Mouse (Mus musculus): ENCODE data around the gene Sox6.

Sox6 gene

DNA sequence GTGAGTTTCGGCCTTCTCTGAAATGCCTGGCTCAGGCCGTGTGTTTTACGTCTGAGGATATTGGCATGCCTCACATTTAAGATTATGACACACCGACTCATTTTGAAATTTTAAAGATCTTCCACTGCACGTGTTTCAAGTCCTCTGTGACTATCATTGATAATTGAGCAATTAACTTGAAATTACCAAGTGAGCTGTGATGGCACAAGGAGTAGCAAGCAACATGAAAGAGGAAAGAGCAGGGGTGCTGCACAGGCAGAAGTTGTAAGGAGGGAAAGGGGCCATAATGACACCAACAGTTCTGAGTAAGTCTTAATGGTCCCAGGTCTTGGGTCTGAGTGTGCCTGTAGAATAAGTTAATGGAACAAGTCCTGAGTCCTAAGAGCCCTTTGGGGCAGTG lies 99.3 kb downstream of the Sox6 start:
- Histone ChIP-seq H3K27me3 (ENCODE audit: insufficient read depth, low read length) (no peaks in the 10 kb centered on the region), H3K4me1 (replicated peaks; ENCODE audit: low read depth, low read length) (no peaks in the 10 kb centered on the region), H3K4me3 (replicated peaks; ENCODE audit: low read length) (no peak overlapping the region), H3K36me3 (ENCODE audit: insufficient read depth, low read length) (no peaks in the 10 kb centered on the region), H3K9me3 (ENCODE audit: low read length) (no peaks in the 10 kb centered on the region)
- no peak for TF ChIP-seq NANOG (IDR thresholded peaks at IDR 0.05; ENCODE audit: borderline replicate concordance, low read length)

GRCm38 (mm10) chr7:115936908-115937307 lies 101.7 kb downstream of the Sox6 start:
- no peaks in the 10 kb centered on the region for H3K4me1 ChIP-seq (replicated peaks; ENCODE audit: low read depth, low read length)
- H3K4me3 ChIP-seq (replicated peaks; ENCODE audit: low read length), result no peak overlapping the region
- no peaks in the 10 kb centered on the region for H3K36me3 ChIP-seq (ENCODE audit: insufficient read depth, low read length)
- TF ChIP-seq NANOG (IDR thresholded peaks at IDR 0.05; ENCODE audit: borderline replicate concordance, low read length), result no peak
- TF ChIP-seq CTCF (conservative IDR thresholded peaks at IDR 0.05; ENCODE audit: low read length), result no peak
- no peak for TF ChIP-seq POU5F1 (IDR thresholded peaks at IDR 0.05; ENCODE audit: borderline replicate concordance, low read length)
- H3K27me3 ChIP-seq (ENCODE audit: insufficient read depth, low read length), result no peaks in the 10 kb centered on the region
- no peaks in the 10 kb centered on the region for H3K9me3 ChIP-seq (ENCODE audit: low read length)

GRCm38 (mm10) chr7:115915338-115915737 lies 123.3 kb downstream of the Sox6 start:
- TF ChIP-seq POU5F1 (IDR thresholded peaks at IDR 0.05; ENCODE audit: borderline replicate concordance, low read length) (no peak), NANOG (IDR thresholded peaks at IDR 0.05; ENCODE audit: borderline replicate concordance, low read length) (no peak), CTCF (conservative IDR thresholded peaks at IDR 0.05; ENCODE audit: low read length) (no peak)
- Histone ChIP-seq H3K4me3 (replicated peaks; ENCODE audit: low read length) (no peak overlapping the region), H3K9me3 (ENCODE audit: low read length) (no peaks in the 10 kb centered on the region), H3K36me3 (ENCODE audit: insufficient read depth, low read length) (no peaks in the 10 kb centered on the region), H3K27me3 (ENCODE audit: insufficient read depth, low read length) (no peaks in the 10 kb centered on the region), H3K4me1 (replicated peaks; ENCODE audit: low read depth, low read length) (no peaks in the 10 kb centered on the region)

- H3K27me3 ChIP-seq (ENCODE audit: insufficient read depth, low read length), result no peaks in the 10 kb centered on the region
- H3K9me3 ChIP-seq (ENCODE audit: low read length), result no peaks in the 10 kb centered on the region
- H3K36me3 ChIP-seq (ENCODE audit: insufficient read depth, low read length), result no peaks in the 10 kb centered on the region
- no peaks in the 10 kb centered on the region for H3K4me1 ChIP-seq (replicated peaks; ENCODE audit: low read depth, low read length)
- TF ChIP-seq NANOG (IDR thresholded peaks at IDR 0.05; ENCODE audit: borderline replicate concordance, low read length), result no peak
- no peak for TF ChIP-seq POU5F1 (IDR thresholded peaks at IDR 0.05; ENCODE audit: borderline replicate concordance, low read length)
- TF ChIP-seq CTCF (conservative IDR thresholded peaks at IDR 0.05; ENCODE audit: low read length), result no peak
- no peak overlapping the region for H3K4me3 ChIP-seq (replicated peaks; ENCODE audit: low read length)
These were observed 128.3 kb downstream of the Sox6 start for GRCm38 (mm10) chr7:115910313-115910712.

DNA sequence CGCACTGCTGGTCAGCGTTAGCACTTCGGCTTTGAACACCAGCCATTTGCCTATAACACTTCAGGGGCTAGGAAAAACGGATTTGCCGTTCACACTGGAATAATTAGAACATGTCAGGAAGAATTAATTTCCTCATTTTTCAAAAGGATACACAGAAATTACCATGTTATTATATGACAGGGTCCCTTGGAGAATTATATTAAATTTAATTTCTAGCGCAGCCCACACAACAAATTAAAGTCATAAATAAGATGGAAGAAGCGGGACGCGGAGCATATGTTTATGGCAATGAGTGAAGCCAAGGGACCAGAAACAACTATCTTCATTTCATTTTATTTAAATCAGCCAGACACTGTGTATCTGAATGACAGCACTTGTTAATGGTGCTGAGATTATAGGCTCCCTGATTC lies 133.8 kb downstream of the Sox6 start:
- no peaks in the 10 kb centered on the region for H3K9me3 ChIP-seq (ENCODE audit: low read length)
- no peak overlapping the region for H3K4me3 ChIP-seq (replicated peaks; ENCODE audit: low read length)
- H3K36me3 ChIP-seq (ENCODE audit: insufficient read depth, low read length), result no peaks in the 10 kb centered on the region
- TF ChIP-seq NANOG (IDR thresholded peaks at IDR 0.05; ENCODE audit: borderline replicate concordance, low read length) (no peak), CTCF (conservative IDR thresholded peaks at IDR 0.05; ENCODE audit: low read length) (no peak), POU5F1 (IDR thresholded peaks at IDR 0.05; ENCODE audit: borderline replicate concordance, low read length) (no peak)
- H3K4me1 ChIP-seq (replicated peaks; ENCODE audit: low read depth, low read length), result no peaks in the 10 kb centered on the region; the same call in 1 of the 2 replicates
- no peaks in the 10 kb centered on the region for H3K27me3 ChIP-seq (ENCODE audit: insufficient read depth, low read length)

- H3K27me3 ChIP-seq (ENCODE audit: insufficient read depth, low read length), result no peaks in the 10 kb centered on the region
- no peaks in the 10 kb centered on the region for H3K36me3 ChIP-seq (ENCODE audit: insufficient read depth, low read length)
- H3K9me3 ChIP-seq (ENCODE audit: low read length), result no peaks in the 10 kb centered on the region
- no peak overlapping the region for H3K4me3 ChIP-seq (replicated peaks; ENCODE audit: low read length)
- no peaks in the 10 kb centered on the region; the same call in 1 of the 2 replicates for H3K4me1 ChIP-seq (replicated peaks; ENCODE audit: low read depth, low read length)
- no peak for TF ChIP-seq CTCF (conservative IDR thresholded peaks at IDR 0.05; ENCODE audit: low read length)
- TF ChIP-seq NANOG (IDR thresholded peaks at IDR 0.05; ENCODE audit: borderline replicate concordance, low read length), result no peak
- TF ChIP-seq POU5F1 (IDR thresholded peaks at IDR 0.05; ENCODE audit: borderline replicate concordance, low read length), result no peak
These were observed 134.4 kb downstream of the Sox6 start for GRCm38 (mm10) chr7:115903931-115904797.

DNA sequence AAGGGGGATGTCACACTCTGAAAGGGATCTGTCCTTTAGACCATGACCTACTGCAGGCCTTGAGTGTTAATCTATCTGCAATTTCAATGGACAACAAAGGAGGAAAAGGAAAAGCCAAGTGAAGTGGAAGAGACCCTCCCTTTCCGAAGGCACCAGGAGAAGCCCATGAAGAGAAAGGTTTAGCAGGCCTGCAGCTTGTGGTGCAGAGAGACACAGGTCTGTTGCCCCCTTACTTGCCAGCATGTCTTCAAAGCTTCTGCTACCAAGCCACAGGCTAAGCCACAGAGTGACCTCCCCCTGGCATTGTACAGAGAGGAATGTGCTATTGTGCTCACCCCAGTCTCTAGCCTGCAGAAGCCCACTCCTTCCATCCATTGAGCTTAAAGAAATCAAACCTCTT lies 135.2 kb downstream of the Sox6 start:
- Histone ChIP-seq H3K36me3 (ENCODE audit: insufficient read depth, low read length) (no peaks in the 10 kb centered on the region), H3K9me3 (ENCODE audit: low read length) (no peaks in the 10 kb centered on the region), H3K4me3 (replicated peaks; ENCODE audit: low read length) (no peak overlapping the region), H3K27me3 (ENCODE audit: insufficient read depth, low read length) (no peaks in the 10 kb centered on the region), H3K4me1 (replicated peaks; ENCODE audit: low read depth, low read length) (no peaks in the 10 kb centered on the region; the same call in 1 of the 2 replicates)
- TF ChIP-seq NANOG (IDR thresholded peaks at IDR 0.05; ENCODE audit: borderline replicate concordance, low read length), result no peak
- no peak for TF ChIP-seq POU5F1 (IDR thresholded peaks at IDR 0.05; ENCODE audit: borderline replicate concordance, low read length)
- TF ChIP-seq CTCF (conservative IDR thresholded peaks at IDR 0.05; ENCODE audit: low read length), result no peak

- Histone ChIP-seq H3K4me1 (replicated peaks; ENCODE audit: low read depth, low read length) (no peaks in the 10 kb centered on the region), H3K27me3 (ENCODE audit: insufficient read depth, low read length) (no peaks in the 10 kb centered on the region), H3K9me3 (ENCODE audit: low read length) (no peaks in the 10 kb centered on the region), H3K36me3 (ENCODE audit: insufficient read depth, low read length) (no peaks in the 10 kb centered on the region), H3K4me3 (replicated peaks; ENCODE audit: low read length) (no peak overlapping the region)
- no peak for TF ChIP-seq POU5F1 (IDR thresholded peaks at IDR 0.05; ENCODE audit: borderline replicate concordance, low read length)
- TF ChIP-seq CTCF (conservative IDR thresholded peaks at IDR 0.05; ENCODE audit: low read length), result no peak
- no peak for TF ChIP-seq NANOG (IDR thresholded peaks at IDR 0.05; ENCODE audit: borderline replicate concordance, low read length)
These were observed 142.8 kb downstream of the Sox6 start for GRCm38 (mm10) chr7:115895831-115896230.
